In genomic region chr13:56770786-56771185, GRCm38 (mm10) we compare ENCODE assay signal across 10 mouse cellular contexts. TPM values are rescaled to one million over a fixed set of nuclear protein-coding genes. Genes with fewer than 3 reads are reported as not detected.
DNase-seq lines count a peak whose midpoint lies in the region; ATAC-seq and TF ChIP-seq lines count a peak whose summit lies in the region.
"Had no signal": no experiment of that assay in that cellular context is flagged by ENCODE, and none has a peak within 500 bp of the region (broad histone marks: within the 10 kb centered on the region; RNA-seq: fewer than 3 reads in every experiment).

No protein-coding gene starts in this region.

- H3K9me3 ChIP-seq in intestine, postnatal 0 days (ENCODE audit: control insufficient read depth): no peaks in the 10 kb centered on the region
- no peaks in the 10 kb centered on the region for H3K9me3 ChIP-seq in intestine, embryonic 15.5 days
- no peaks in the 10 kb centered on the region for H3K9me3 ChIP-seq in forebrain, postnatal 0 days (ENCODE audit: low read length)
- H3K9me3 ChIP-seq in stomach, postnatal 0 days (ENCODE audit: control insufficient read depth, low read length): no peaks in the 10 kb centered on the region

- no peaks in the 10 kb centered on the region for H3K36me3 ChIP-seq in intestine, postnatal 0 days (ENCODE audit: control insufficient read depth, insufficient read depth)
- no peaks in the 10 kb centered on the region for H3K36me3 ChIP-seq in intestine, embryonic 15.5 days
- H3K36me3 ChIP-seq in thymus, adult 2 months (ENCODE audit: control insufficient read depth, insufficient read depth, low read length): no peaks in the 10 kb centered on the region
- no peaks in the 10 kb centered on the region for H3K36me3 ChIP-seq in forebrain, postnatal 0 days (ENCODE audit: insufficient read depth)
- no peaks in the 10 kb centered on the region for H3K36me3 ChIP-seq in stomach, postnatal 0 days (ENCODE audit: control insufficient read depth, insufficient read depth, low read length)

- no peaks in the 10 kb centered on the region for H3K27me3 ChIP-seq in intestine, postnatal 0 days (replicated peaks; ENCODE audit: control insufficient read depth, insufficient read depth, low read length)
- H3K27me3 ChIP-seq in intestine, embryonic 15.5 days (replicated peaks): no peaks in the 10 kb centered on the region
- H3K27me3 ChIP-seq in thymus, adult 2 months (ENCODE audit: control insufficient read depth, insufficient read depth, low read length): no peaks in the 10 kb centered on the region
- no peaks in the 10 kb centered on the region for H3K27me3 ChIP-seq in forebrain, postnatal 0 days (ENCODE audit: insufficient read depth, low read length)
- H3K27me3 ChIP-seq in stomach, postnatal 0 days (ENCODE audit: control insufficient read depth, insufficient read depth, low read length): no peaks in the 10 kb centered on the region

- H3K4me2 ChIP-seq in intestine, postnatal 0 days (replicated peaks; ENCODE audit: low read depth): no peak overlapping the region
- no peak overlapping the region for H3K4me2 ChIP-seq in intestine, embryonic 15.5 days (replicated peaks)
- no peak overlapping the region for H3K4me2 ChIP-seq in forebrain, postnatal 0 days (ENCODE audit: low read depth)
- no peak overlapping the region for H3K4me2 ChIP-seq in stomach, postnatal 0 days (replicated peaks; ENCODE audit: low read depth)

- H3K4me1 ChIP-seq in intestine, postnatal 0 days (replicated peaks; ENCODE audit: control insufficient read depth, insufficient read depth, low read length): no peaks in the 10 kb centered on the region
- 0 out of 2 replicates have a peak, but pooled peaks cover 3% of the 10 kb centered on the region for H3K4me1 ChIP-seq in intestine, embryonic 15.5 days (replicated peaks)
- peaks cover 6% of the 10 kb centered on the region for H3K4me1 ChIP-seq in thymus, adult 2 months (replicated peaks; ENCODE audit: control insufficient read depth, insufficient read depth, low read length)
- H3K4me1 ChIP-seq in forebrain, postnatal 0 days (ENCODE audit: insufficient read depth): peaks cover 10% of the 10 kb centered on the region; the same call in 1 of the 2 replicates
- H3K4me1 ChIP-seq in stomach, postnatal 0 days (replicated peaks; ENCODE audit: control insufficient read depth, insufficient read depth): no peaks in the 10 kb centered on the region

- peak; percentile 30 for DNase-seq in thymus, postnatal 25 days
- no peak for DNase-seq in thymus, adult 2 months
- DNase-seq in forebrain, postnatal 0 days: no peak
- no peak for DNase-seq in stomach, postnatal 0 days (ENCODE audit: low spot score)
- no peak for DNase-seq in urinary bladder, postnatal 36 days (ENCODE audit: low spot score in 2 of 2)
- DNase-seq in kidney, postnatal 36 days: no peak
- DNase-seq: kidney, adult 8-10 months had no signal

- TF ChIP-seq EP300 in stomach, postnatal 0 days (optimal IDR thresholded peaks at IDR 0.05): no peak

- 70% methylated on average over 5 of the region's 5 CpGs for WGBS in intestine, postnatal 0 days
- WGBS in intestine, embryonic 15.5 days: 66% methylated on average over 5 of the region's 5 CpGs
- WGBS in thymus, adult 2 months: 73% methylated on average over 5 of the region's 5 CpGs
- 58% methylated on average over 5 of the region's 5 CpGs for WGBS in forebrain, postnatal 0 days
- WGBS in stomach, postnatal 0 days: 70% methylated on average over 5 of the region's 5 CpGs

- no peak for ATAC-seq in intestine, postnatal 0 days
- ATAC-seq in intestine, embryonic 15.5 days: no peak
- ATAC-seq in forebrain, postnatal 0 days: no peak
- ATAC-seq in stomach, postnatal 0 days (ENCODE audit: low FRiP score, low TSS enrichment): no peak

- no peak overlapping the region for H3K27ac ChIP-seq in intestine, postnatal 0 days (ENCODE audit: low read depth, low read length)
- H3K27ac ChIP-seq in intestine, embryonic 15.5 days: no peak overlapping the region
- no peak overlapping the region for H3K27ac ChIP-seq in thymus, adult 2 months (ENCODE audit: control insufficient read depth, insufficient read depth, low read length)
- no peak overlapping the region; the same call in 1 of the 2 replicates for H3K27ac ChIP-seq in forebrain, postnatal 0 days (ENCODE audit: low read depth, low read length)
- no peak overlapping the region for H3K27ac ChIP-seq in stomach, postnatal 0 days (replicated peaks)

- peak; percentile 41 for TF ChIP-seq CTCF in intestine, postnatal 0 days (IDR thresholded peaks at IDR 0.05; ENCODE audit: low read depth)
- TF ChIP-seq CTCF in thymus, adult 2 months (IDR thresholded peaks at IDR 0.05; ENCODE audit: borderline replicate concordance, control insufficient read depth, extremely low read depth, insufficient read depth, low read length, poor library complexity): no peak
- TF ChIP-seq CTCF in forebrain, postnatal 0 days (IDR thresholded peaks at IDR 0.05; ENCODE audit: low read depth): peak; percentile 48
- TF ChIP-seq CTCF in stomach, postnatal 0 days (IDR thresholded peaks at IDR 0.05; ENCODE audit: low read depth): peak; percentile 47

- TF ChIP-seq POLR2A in thymus, adult 2 months (IDR thresholded peaks at IDR 0.05; ENCODE audit: control insufficient read depth, extremely low read depth, insufficient read depth, low read length, poor library complexity): no peak

- H3K4me3 ChIP-seq in intestine, postnatal 0 days (ENCODE audit: low read depth, low read length): no peak overlapping the region
- H3K4me3 ChIP-seq in intestine, embryonic 15.5 days (replicated peaks): no peak overlapping the region
- H3K4me3 ChIP-seq in thymus, adult 2 months (ENCODE audit: control insufficient read depth, insufficient read depth, low read length): no peak overlapping the region
- H3K4me3 ChIP-seq in forebrain, postnatal 0 days (ENCODE audit: low read depth, low read length): no peak overlapping the region
- no peak overlapping the region for H3K4me3 ChIP-seq in stomach, postnatal 0 days (ENCODE audit: low read depth, low read length)

- H3K9ac ChIP-seq in intestine, postnatal 0 days (ENCODE audit: low read depth, low read length): no peak overlapping the region
- H3K9ac ChIP-seq in intestine, embryonic 15.5 days: no peak overlapping the region
- H3K9ac ChIP-seq in forebrain, postnatal 0 days: no peak overlapping the region
- no peak overlapping the region for H3K9ac ChIP-seq in stomach, postnatal 0 days (ENCODE audit: low read length)

RNA-seq across cellular contexts. Expression of gene Gm45623, which starts 17.2 kb away (rescaled TPM):
- polyA plus RNA-seq in intestine, postnatal 0 days (2015; fragmentation: Nextera tagmentation; extraction: Ambion mirVana): 0.13 TPM in 1 of 2 replicates, not detected in the other
- 0.50 and 1.00 TPM in 2 replicates for polyA plus RNA-seq in intestine, embryonic 15.5 days (2015; fragmentation: Nextera tagmentation; extraction: Ambion mirVana)
- polyA plus RNA-seq in thymus, adult 2 months (2012; rRNA removed): 0.17 TPM in 1 of 2 replicates, not detected in the other
- total RNA-seq in forebrain, postnatal 0 days (2014; rRNA removed): 8.8 and 9.8 TPM in 2 replicates
- 1.7 and 3.4 TPM in 2 replicates for polyA plus RNA-seq in forebrain, postnatal 0 days (2015; fragmentation: Nextera tagmentation; extraction: Ambion mirVana)
- 0.97 and 1.5 TPM in 2 replicates for polyA plus RNA-seq in stomach, postnatal 0 days (2015; fragmentation: Nextera tagmentation; extraction: Ambion mirVana)
- polyA plus RNA-seq: heart, embryonic 14.5 days had no signal
